Mouse (Mus musculus) heart, postnatal 25 days (tissue): Measurements from ENCODE around the gene Kcnk1. TPM values are rescaled to one million over a fixed set of nuclear protein-coding genes. Genes with fewer than 3 reads are reported as not detected.

Experiments
- DNase-seq: peaks from one replicate; pipeline ENCODE4 v3.0.0; 2022; ENCODE audit warnings: low spot score
- intact Hi-C: fragments of 180-260 bp; cut with DNase I; formaldehyde crosslinking; loops from one replicate; pipeline ENCODE4 v1.15.1; 2025
- total RNA-seq, 2 experiments: library from RNA; stranded (reverse); gene quantifications; 2 replicates each; pipeline ENCODE4 v1.2.3; 2021

Gene Kcnk1
- total RNA-seq, 2 experiments from 2014 or later = 0.18 TPM; not detected in 1

GRCm38 (mm10) chr8:125993636-125994035 is 1.3 kb upstream of the Kcnk1 start:
- no peak for DNase-seq
- intact Hi-C loops = no loop called here

GRCm38 (mm10) chr8:125996031-125996839 is 1.3 kb downstream of the Kcnk1 start:
- intact Hi-C loops = no loop called here
- no peak for DNase-seq

GRCm38 (mm10) chr8:125996980-125997379 is 2.0 kb downstream of the Kcnk1 start:
- no peak for DNase-seq
- intact Hi-C loops = no loop called here

GRCm38 (mm10) chr8:125997550-125997949 is 2.6 kb downstream of the Kcnk1 start:
- no peak for DNase-seq
- intact Hi-C loops = no loop called here

- DNase-seq = no peak
- intact Hi-C loops = no loop called here
These were observed 4.9 kb downstream of the Kcnk1 start for GRCm38 (mm10) chr8:125999842-126000395.

- no peak for DNase-seq
- intact Hi-C loops = no loop called here
These were observed 8.6 kb downstream of the Kcnk1 start for GRCm38 (mm10) chr8:126003546-126003945.

GRCm38 (mm10) chr8:126004953-126005352 is 10.0 kb downstream of the Kcnk1 start:
- DNase-seq = no peak
- intact Hi-C loops = no loop called here

GRCm38 (mm10) chr8:126006310-126006990 is 11.5 kb downstream of the Kcnk1 start:
- DNase-seq = no peak
- intact Hi-C loops = no loop called here

GRCm38 (mm10) chr8:126007538-126008330 is 12.8 kb downstream of the Kcnk1 start:
- intact Hi-C loops = no loop called here
- DNase-seq = no peak

GRCm38 (mm10) chr8:126008945-126009344 is 14.0 kb downstream of the Kcnk1 start:
- DNase-seq = no peak
- intact Hi-C loops = no loop called here

GRCm38 (mm10) chr8:126010900-126011299 is 15.9 kb downstream of the Kcnk1 start:
- intact Hi-C loops = no loop called here

GRCm38 (mm10) chr8:126012334-126012733 is 17.4 kb downstream of the Kcnk1 start:
- intact Hi-C loops = no loop called here
- no peak for DNase-seq

More at GRCm38 (mm10) chr8:126010900-126011299, 15.9 kb downstream of the Kcnk1 start:
- no peak for DNase-seq

- DNase-seq = no peak
- intact Hi-C loops = no loop called here
These were observed 18.7 kb downstream of the Kcnk1 start for GRCm38 (mm10) chr8:126013646-126014045.

GRCm38 (mm10) chr8:126021932-126022331 is 27.0 kb downstream of the Kcnk1 start:
- DNase-seq = no peak
- intact Hi-C loops = no loop called here

- intact Hi-C loops = no loop called here
- DNase-seq = no peak
These were observed 28.8 kb downstream of the Kcnk1 start for GRCm38 (mm10) chr8:126023706-126024305.

GRCm38 (mm10) chr8:126024891-126025290 is 29.9 kb downstream of the Kcnk1 start:
- intact Hi-C loops = no loop called here
- no peak for DNase-seq

- no peak for DNase-seq
- intact Hi-C loops = no loop called here
These were observed 31.2 kb downstream of the Kcnk1 start for GRCm38 (mm10) chr8:126026121-126026520.

- intact Hi-C loops = no loop called here
These were observed 31.6 kb downstream of the Kcnk1 start for GRCm38 (mm10) chr8:126026584-126026983.

GRCm38 (mm10) chr8:126027486-126027885 is 32.5 kb downstream of the Kcnk1 start:
- DNase-seq = no peak
- intact Hi-C loops = no loop called here

More at GRCm38 (mm10) chr8:126026584-126026983, 31.6 kb downstream of the Kcnk1 start:
- no peak for DNase-seq

GRCm38 (mm10) chr8:126028941-126029340 is 34.0 kb downstream of the Kcnk1 start:
- no peak for DNase-seq
- intact Hi-C loops = no loop called here
